Mouse (Mus musculus) CH12F3 (cell line): ENCODE measurements around the gene Pm20d1.

Source experiments
- in situ Hi-C: fragments of 300-500 bp; cut with MboI; formaldehyde crosslinking; loops from 2 replicates; pipeline ENCODE4 v1.14.3; 2020; ENCODE audit warnings: low sequenced_read_pairs

The Pm20d1 gene

DNA sequence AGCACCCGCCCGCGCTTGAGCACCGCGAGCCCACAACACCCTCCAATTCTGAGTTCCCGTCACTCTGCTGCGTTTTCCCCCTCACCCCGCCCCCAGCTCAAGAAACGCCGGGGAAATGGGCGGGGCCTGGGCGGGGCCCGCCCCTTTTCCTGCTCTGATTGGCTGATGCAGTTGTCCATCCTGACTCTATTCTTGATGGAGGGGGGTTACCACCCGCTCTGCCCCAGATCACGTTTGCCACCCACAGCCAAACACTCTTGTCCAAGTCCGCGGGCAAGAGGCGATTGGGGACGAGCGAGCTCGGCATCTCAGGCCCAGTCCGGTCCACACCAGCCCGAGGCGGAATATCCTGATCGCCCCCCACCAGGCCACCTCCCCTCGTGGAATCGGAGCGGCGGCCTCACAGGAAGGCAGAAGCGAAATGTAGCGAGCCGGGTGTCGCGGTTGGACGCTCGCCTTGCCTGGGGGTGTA lies 30.6 kb downstream of the Pm20d1 start:
- in situ Hi-C loops: no loop called here

DNA sequence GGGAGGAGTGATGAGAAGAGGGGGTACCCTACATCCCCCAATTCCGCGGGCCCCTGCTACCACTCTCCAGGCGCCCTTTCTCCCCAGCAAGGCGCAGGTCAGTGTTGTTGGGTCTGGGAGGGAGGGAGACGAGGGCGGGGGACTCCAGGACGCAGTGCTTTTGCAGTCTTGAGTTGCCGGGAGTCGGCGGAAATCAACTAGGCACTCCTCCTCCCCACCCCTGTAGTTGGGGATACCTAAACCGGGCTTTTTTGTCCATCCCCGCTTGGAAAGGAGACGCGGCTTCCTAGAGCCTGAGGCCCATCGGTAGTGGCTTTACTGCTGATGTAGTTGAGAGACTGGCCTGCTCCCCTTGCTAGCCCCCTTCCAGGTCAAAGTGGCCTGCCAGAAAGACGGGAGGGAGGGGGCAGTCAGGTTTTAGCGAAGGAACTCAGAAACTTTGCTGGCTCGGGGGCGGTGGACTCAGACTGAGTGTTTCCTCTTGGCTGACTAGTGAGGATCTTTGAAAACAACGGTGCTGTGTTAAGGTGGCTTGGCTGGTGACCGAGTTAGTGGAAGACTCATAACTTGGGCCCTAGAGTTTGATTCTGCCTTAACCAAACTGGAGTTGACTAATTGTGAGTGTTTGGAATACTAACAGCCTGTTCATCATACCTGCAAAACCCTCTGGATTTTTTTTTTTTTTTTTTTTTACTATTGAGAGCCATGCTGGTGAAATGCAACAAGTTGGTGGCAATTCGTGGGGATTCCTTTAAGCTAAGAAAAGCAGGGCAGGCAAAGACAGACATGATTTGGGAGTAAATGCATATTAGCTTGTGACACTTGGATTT lies 31.3 kb downstream of the Pm20d1 start:
- in situ Hi-C loops: no loop called here

DNA sequence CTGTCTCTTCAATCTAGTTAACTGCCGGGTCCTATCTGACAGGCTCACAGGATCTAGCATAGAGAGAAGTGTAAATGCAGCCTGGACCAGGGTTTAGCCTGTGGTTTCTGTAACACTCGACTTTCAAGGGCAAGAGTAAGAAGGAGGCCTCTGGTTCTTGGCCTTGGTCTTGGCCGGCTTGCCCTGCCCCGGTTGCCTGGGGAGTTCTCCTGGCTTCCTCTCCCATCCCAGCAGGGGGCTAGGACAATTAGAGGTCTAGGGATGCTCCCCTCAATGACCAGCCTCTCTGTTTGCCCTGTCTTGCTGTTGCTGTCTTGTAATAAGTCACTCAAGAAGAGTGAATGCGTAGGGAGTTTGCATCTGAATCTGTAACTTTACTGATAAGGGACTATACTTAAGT lies 32.1 kb downstream of the Pm20d1 start:
- in situ Hi-C loops: no loop called here

DNA sequence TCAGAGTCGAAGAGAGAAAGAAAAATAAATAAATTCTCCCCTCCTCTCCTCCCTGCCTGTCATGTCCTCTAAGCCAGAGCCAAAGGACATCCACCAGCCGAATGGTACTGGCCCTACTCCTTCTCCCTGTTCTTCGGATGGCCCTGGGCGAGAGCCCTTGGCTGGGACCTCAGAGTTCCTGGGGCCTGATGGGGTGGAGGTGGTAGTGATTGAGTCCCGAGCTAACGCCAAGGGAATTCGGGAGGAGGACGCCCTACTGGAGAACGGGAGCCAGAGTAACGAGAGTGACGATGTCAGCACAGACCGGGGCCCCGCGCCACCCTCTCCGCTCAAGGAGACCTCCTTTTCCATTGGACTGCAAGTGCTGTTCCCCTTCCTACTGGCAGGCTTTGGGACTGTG lies 33.4 kb downstream of the Pm20d1 start:
- in situ Hi-C loops: no loop called here

DNA sequence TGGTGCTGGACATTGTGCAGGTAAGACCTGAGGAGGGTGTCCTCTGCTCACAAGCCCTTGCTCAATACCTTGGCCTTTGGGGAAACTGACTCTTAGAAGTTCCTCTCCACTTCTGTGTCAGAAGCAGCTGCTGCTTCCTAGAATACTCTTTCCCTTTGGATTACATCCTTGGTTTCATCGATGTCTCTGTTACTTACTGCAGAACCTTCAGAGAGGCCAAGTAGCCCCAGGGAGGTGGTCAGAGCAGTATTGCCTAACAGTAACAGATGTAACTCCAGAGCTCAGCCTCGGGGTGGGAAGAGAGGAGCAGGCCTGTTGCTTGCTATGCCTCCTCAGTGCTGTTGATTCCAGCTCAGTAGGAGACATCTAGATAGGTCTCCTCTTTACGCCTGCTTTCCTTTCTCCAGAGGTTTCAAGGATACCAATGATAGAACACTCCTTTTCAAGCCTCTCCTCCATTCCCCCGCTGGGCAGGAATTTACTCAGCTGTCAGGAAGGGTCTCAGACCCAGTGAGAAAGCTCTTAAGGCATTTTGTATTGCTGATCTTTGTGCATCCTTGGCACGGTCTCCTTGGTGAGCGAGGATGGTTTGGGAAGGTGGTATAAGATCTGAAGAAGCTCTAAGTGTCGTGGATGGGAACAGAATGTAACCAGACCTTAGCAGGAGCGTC lies 33.9 kb downstream of the Pm20d1 start:
- in situ Hi-C loops: no loop called here

DNA sequence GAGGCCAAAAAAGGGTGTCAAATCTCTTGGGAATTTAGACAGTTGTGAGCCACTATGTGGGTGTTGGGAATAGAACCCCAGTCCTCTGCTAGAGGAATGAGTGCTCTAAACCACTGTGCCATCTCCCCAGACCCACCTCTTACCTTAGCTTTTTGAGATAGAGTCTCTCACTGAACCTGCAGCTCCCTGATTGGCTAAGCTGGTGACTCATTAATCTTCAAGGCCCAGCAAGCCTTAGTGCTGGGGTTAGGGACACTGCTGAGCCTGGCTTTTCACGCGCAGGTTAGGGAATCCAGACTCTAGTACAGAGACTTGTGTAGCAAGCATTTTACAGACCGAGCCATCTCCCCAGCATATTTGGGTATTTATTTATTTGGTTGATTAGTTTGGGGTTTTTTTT lies 39.9 kb downstream of the Pm20d1 start:
- in situ Hi-C loops: no loop called here

DNA sequence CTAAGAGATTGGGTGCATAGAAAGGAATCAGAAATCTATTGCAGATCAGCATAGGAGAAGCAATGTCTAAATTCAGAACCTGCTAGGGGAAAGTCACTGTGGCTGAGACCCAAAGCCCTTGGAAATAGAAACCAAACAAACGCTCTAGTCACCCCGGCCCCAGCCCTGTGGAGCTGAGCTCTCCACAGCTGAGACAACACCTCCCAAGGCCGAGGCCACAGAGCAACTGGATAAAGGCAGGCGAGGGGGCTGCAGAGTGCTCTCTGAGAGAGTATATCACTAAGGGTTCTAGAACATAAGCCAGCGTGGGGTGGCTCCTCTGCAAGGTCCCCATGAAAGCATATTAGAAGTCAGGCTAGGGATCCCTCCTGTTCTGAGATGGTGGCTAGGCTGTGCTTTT lies 41.4 kb downstream of the Pm20d1 start:
- in situ Hi-C loops: no loop called here

DNA sequence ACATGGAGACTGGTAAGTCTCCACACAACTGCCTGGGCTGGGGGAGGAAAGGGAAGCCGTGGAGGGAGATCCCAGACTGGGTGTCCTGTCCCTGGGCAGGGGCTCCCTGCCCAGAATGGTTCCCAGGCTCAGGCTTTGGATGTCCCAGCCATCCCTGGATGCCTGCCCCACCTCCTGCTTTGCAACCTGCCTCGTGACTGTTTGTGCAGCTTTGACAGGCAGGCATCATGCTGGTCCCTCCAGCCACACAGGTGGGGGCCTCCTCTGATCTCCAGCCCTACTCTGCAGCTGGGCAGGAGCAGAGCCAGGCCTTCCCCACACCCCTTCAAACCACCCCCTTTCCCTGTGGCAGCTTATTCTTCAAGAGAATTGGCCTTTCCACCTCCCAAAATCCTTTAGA lies 42.1 kb downstream of the Pm20d1 start:
- in situ Hi-C loops: no loop called here

DNA sequence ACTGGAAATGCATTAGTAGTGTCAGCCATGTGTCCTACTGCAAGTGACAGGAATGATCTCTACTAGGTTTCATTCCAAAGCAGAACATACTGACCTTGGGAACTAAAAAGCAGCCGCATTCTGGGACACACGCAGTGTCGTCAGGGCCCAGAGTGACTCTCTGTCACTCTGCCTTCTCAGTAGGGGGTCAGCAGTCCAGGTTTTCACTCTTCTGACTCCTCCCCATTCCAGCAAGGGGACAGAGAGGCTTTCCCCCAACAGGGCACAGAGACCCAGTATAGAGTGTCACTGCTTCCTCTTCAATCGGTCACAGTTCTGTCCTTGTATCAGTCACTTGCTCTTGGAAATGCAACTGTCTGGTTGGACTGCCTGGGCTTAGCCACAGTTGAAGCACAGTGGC lies 45.0 kb downstream of the Pm20d1 start:
- in situ Hi-C loops: no loop called here

DNA sequence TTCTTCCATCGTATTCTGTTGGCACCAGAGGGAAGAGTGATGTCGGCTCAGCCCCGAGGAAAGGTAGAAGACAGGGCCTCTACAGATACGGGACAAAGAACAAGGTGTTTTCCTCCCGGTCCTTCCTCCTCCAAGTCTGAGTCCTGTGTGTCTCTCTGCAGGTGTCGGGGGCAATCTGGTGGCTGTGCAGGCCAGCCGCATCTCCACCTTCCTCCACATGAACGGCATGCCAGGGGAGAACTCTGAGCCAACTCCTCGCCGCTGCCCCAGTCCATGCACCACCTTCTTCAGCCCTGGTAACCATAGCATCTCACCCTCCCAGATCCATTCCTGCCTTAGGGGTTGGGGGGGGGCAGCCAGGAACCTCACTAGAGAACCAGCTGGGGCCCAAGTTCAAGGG lies 46.6 kb downstream of the Pm20d1 start:
- in situ Hi-C loops: no loop called here

DNA sequence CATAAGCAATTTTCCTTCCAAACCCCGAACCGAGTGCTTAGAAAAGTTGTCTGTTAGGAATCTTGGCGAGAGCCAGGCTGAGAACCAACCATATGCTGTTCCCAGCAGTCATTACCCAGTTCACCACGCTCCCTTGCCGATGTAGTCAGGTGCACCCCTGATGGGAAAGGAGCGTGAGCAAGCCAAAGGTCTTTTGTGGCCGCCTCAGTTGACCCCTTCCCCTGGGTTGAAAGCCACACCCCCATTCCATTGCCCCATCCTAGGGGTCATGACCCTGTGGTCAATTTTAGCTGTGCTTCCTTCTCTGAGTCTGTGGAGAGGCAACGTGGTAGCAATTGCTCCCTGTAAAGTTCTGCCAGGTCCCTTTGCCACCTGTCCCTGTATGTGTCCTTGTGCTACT lies 47.7 kb downstream of the Pm20d1 start:
- in situ Hi-C loops: no loop called here

DNA sequence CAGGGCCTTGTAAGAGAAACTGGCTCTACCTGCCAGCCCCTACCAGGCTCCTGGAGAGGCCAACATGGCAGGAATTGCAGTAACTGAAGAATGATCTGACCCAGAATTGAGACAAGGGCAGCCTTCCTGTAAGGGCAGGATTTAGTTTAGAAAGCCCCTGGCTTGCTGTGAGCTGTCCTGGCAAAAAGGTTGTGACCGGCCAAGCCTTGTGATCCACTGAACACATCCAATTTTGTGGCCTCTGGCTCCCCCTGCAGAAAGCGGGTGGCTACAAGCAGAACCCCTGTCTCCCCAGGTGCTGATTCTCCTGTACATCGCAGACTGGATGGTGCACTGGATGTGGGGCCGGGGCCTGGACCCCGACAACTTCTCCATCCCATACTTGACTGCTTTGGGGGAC lies 49.1 kb downstream of the Pm20d1 start:
- in situ Hi-C loops: no loop called here

DNA sequence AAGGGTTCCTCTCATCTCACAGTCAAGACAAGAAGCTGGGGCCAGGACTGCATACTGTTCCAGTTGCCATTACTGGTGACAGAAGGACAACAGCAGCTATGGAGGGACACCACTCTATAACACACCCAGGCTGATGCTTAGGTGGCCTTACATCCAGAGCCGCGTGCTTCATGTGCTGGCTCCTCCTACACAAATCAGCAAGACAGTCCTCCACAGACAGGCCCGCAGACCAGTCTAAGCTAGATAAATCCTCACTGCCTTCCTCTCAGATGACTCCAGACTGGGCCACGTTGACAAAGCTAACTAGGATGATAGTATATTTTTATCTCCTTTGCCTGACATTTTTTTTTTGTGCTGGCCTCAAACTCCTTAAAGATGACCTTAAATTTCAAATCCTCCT lies 64.6 kb downstream of the Pm20d1 start:
- in situ Hi-C loops: no loop called here

DNA sequence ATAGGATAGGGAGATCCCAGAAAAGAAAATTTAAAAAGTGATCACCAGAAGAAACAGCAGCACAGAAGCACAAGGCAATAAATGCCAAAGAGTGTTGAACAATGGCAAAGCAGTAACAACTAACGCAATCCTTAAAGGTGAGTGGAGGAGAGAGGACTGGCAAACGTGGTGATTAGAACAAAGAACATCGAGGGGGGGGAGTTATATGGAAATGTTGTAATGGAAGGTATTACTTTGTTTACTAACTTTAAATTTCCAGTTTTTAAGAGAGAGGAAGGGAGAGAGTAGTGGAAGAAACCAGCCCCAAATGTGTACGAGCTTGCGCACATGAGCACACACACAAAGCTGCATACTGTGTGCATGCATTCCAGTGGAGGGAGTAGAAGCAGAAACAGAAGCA lies 68.4 kb downstream of the Pm20d1 start:
- in situ Hi-C loops: no loop called here

DNA sequence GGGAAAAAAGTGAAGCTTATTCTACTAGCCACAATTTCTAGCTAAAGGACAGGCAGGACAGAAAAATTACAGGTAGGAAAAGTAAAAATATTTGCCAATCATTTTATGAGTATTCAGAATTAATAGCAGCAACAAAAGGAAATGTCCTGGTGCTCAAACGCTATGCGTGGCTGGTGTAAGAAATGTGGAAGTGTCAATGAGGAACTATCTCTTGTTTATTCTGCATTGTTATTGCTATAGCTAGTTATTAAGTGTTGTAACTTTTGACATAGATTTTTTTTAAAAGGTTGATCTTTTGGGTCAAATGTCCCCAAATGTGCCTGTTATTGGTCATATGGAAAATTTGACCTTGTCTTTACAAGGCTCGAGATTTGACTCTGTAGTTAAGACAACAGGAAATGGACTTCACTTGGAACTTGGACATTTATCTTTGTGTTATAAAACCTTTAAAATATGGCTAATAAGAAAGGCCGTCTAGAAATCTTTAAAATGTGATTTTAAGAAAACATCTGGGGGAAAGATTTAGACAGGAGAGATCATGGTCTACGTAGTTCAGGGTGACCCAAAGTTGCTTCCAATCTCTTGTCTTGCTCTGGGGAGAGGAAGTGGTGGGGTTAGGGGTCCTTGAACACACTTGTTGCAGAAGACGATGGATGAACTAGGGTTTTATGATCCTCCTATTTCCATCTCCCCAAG lies 69.3 kb downstream of the Pm20d1 start:
- in situ Hi-C loops: no loop called here

DNA sequence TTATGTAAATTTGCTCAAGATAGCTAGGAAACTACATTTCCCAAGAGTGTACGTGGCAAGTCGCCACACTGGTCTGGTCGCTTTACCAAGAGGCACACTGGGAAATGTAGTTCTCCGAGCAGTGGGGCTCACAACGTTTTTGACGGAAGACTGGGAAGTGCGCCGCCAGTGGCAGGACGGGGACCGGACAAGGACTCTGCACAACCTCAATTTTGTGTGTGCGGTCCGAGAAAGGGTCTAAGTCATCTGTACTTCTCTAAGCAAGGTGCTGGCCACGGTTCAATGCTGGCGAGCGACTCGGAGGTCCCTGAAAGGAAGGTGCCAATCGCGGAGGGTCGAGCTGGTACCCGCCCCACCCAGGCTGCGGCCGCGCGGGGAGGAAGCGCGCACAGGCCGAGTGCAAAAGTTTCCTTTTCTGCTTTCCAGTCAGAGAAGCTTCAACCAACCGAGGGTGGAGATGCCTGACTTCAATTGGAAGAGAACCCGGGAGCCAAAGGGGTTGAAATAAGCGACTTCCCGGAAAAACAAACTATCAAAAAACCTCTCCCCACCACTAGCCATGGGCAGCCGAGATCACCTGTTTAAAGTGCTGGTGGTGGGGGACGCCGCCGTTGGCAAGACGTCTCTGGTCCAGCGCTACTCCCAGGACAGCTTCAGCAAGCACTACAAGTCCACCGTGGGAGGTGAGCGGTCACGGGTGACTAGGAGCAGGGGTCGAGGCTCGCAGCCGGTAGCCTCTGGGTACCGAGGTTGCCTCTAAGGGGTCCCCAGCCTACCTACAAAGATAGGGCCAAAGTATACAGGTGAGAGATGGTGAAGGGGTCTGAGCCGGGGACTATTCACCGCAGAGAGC lies 70.1 kb downstream of the Pm20d1 start, which contains the start of gene Rab29:
Rab29 (plus strand) TSS at position 132 of the 853 bp plus-strand sequence.
- in situ Hi-C loops: no loop called here

DNA sequence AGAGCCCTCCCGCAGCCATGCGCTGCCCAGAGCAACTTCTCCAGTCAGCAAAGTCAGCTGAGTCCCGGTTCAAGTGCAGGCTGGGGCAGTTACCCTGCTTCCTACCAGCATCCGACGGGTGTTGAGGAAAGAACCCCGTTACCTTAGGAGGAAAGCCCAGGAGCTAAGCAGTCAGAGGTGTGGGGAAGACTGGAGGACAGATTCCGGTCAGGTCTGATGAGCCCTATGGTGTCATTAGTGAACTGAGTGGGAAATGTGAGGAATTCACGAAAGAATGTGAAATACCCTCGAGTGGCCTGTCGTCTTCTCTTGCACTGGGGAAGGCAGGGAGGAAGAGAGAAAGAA lies 70.7 kb downstream of the Pm20d1 start:
- in situ Hi-C loops: no loop called here

DNA sequence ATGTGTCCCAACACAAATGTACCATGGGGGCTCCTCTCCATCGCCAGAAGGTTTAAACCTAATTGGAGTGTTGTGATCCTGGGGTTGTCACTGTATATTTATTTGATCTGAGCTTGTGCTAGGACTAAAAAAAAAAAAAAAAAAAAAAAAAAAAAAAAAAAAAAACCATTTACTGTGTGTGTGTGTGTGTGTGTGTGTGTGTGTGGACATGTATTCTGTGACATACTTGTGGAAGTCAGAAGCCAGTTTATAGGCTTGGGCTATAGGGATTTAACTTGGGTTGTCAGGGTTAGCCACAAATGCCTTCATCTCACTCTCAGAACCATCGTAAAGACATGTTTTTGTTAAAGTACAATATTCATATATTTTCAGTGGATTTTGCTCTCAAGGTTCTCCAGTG lies 72.4 kb downstream of the Pm20d1 start:
- in situ Hi-C loops: no loop called here
